In the genomic region with DNA sequence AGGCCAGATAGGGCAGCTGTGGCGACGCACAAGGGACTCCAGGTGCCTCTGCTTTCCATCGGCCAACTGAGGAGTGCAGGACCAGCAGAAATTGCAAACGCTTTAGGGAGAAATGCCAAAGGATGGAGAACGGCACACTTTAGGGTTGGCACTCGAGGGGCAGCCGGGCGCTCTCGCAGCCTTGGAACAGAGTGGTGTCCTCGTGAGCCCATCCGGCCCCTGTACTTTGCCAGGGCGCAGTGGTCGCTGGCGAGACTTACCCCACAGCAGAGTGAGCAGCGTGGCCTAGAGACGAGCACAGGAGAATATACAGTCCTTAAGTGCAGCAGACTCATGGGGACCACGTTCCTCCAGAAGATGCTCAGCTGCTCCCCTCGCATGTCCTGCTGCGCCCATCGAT, we compare ENCODE assay signal across 24 mouse cellular contexts.
"Had no signal": no experiment of that assay in that cellular context is flagged by ENCODE, and none has a peak within 500 bp of the region (broad histone marks: within the 10 kb centered on the region; RNA-seq: fewer than 3 reads in every experiment).

No protein-coding gene starts in this region.

- H3K27ac ChIP-seq: kidney, postnatal 0 days; layer of hippocampus, adult 2 months; limb, embryonic 10.5 days; limb, embryonic 13.5 days; liver, embryonic 12.5 days; liver, embryonic 15.5 days; lung, embryonic 15.5 days; midbrain, embryonic 10.5 days; midbrain, embryonic 13.5 days; neural tube, embryonic 13.5 days; stomach, embryonic 15.5 days had no signal

- H3K27me3 ChIP-seq: limb, embryonic 13.5 days; liver, embryonic 12.5 days; liver, embryonic 15.5 days; lung, embryonic 15.5 days; midbrain, embryonic 13.5 days; neural tube, embryonic 13.5 days; stomach, embryonic 15.5 days had no signal

- DNase-seq: kidney, postnatal 25 days; layer of hippocampus, adult 9-11 months; liver; lung, adult 18-20 months; lung, postnatal 10 days; lung, postnatal 36 days; retina, postnatal 1 day; right cerebral cortex, postnatal 25 days; spleen, adult 18-20 months; thymus, postnatal 25 days had no signal

- H3K36me3 ChIP-seq: limb, embryonic 10.5 days; limb, embryonic 13.5 days; liver, embryonic 12.5 days; liver, embryonic 15.5 days; lung, embryonic 15.5 days; midbrain, embryonic 10.5 days; midbrain, embryonic 13.5 days; neural tube, embryonic 13.5 days; stomach, embryonic 15.5 days had no signal

- H3K4me3 ChIP-seq: layer of hippocampus, adult 2 months; limb, embryonic 10.5 days; limb, embryonic 13.5 days; liver, embryonic 12.5 days; liver, embryonic 15.5 days; lung, embryonic 15.5 days; megakaryocyte, embryonic 14.5 days; midbrain, embryonic 10.5 days; midbrain, embryonic 13.5 days; myocyte; neural tube, embryonic 13.5 days; stomach, embryonic 15.5 days had no signal

- H3K4me2 ChIP-seq: limb, embryonic 13.5 days; liver, embryonic 12.5 days; liver, embryonic 15.5 days; lung, embryonic 15.5 days; midbrain, embryonic 13.5 days; neural tube, embryonic 13.5 days; stomach, embryonic 15.5 days had no signal

- H3K9me3 ChIP-seq: limb, embryonic 10.5 days; limb, embryonic 13.5 days; liver, embryonic 15.5 days; lung, embryonic 15.5 days; midbrain, embryonic 10.5 days; midbrain, embryonic 13.5 days; neural tube, embryonic 13.5 days; stomach, embryonic 15.5 days had no signal

- ATAC-seq: liver, embryonic 12.5 days; midbrain, embryonic 13.5 days; midbrain, embryonic 16.5 days had no signal

- H3K9ac ChIP-seq: limb, embryonic 13.5 days; liver, embryonic 12.5 days; liver, embryonic 15.5 days; lung, embryonic 15.5 days; midbrain, embryonic 13.5 days; neural tube, embryonic 13.5 days; stomach, embryonic 15.5 days had no signal
